Mouse (Mus musculus) lung, postnatal 0 days (tissue): ENCODE measurements at regions not wholly inside any gene's neighbourhood (a gene's known extent, or its start where the extent isn't known, plus 50 kb on each side); places are given as distances from the start of the nearest gene placed in this dataset.

Source experiments
- ATAC-seq: fragments of 200-750 bp; cut with Nextera tagmentation; 2 replicates; pipeline ENCODE4 v1.8.0; 2017; ENCODE audit warnings: moderate library complexity
- DNase-seq: peaks from one replicate; pipeline ENCODE4 v3.0.0-alpha.2; 2016; ENCODE audit warnings: low spot score
- H3K27ac ChIP-seq: fragments of 300-500 bp; sonication (generic); 2 replicates; pipeline ENCODE4 v1.5.1; 2014; ENCODE audit warnings: antibody characterized with exemption, mild to moderate bottlenecking, low read length, mixed read lengths
- H3K27me3 ChIP-seq: fragments of 300-500 bp; sonication (generic); replicated peaks from 2 replicates; pipeline ENCODE4 v1.6.1; 2014; ENCODE audit warnings: low read length, mixed read lengths; ENCODE audit not compliant: insufficient read depth
- H3K36me3 ChIP-seq: fragments of 300-500 bp; sonication (generic); 2 replicates; pipeline ENCODE4 v1.6.1; 2014; ENCODE audit warnings: low read length, mixed read lengths; ENCODE audit not compliant: insufficient read depth
- H3K4me1 ChIP-seq: fragments of 300-500 bp; sonication (generic); 2 replicates; pipeline ENCODE4 v1.6.1; 2014; ENCODE audit warnings: antibody characterized with exemption, low read depth, low read length, mixed read lengths; ENCODE audit not compliant: insufficient read depth
- H3K4me2 ChIP-seq: fragments of 300-500 bp; sonication (generic); replicated peaks from 2 replicates; pipeline ENCODE4 v1.6.1; 2014; ENCODE audit warnings: low read depth, mild to moderate bottlenecking, low read length, moderate library complexity, mixed read lengths
- H3K4me3 ChIP-seq: fragments of 300-500 bp; sonication (generic); 2 replicates; pipeline ENCODE4 v1.5.1; 2014; ENCODE audit warnings: low read depth, low read length
- H3K9ac ChIP-seq: fragments of 300-500 bp; sonication (generic); replicated peaks from 2 replicates; pipeline ENCODE4 v1.6.1; 2014; ENCODE audit warnings: low read depth, mild to moderate bottlenecking
- H3K9me3 ChIP-seq: fragments of 300-500 bp; sonication (generic); 2 replicates; pipeline ENCODE4 v1.6.1; 2016; ENCODE audit warnings: low read length, mixed read lengths
- CTCF ChIP-seq: IDR thresholded peaks from 2 replicates; pipeline ENCODE4 v1.5.1; 2016; ENCODE audit warnings: antibody characterized with exemption, mild to moderate bottlenecking
- EP300 ChIP-seq: IDR thresholded peaks from 2 replicates; pipeline ENCODE4 v1.6.1; 2016; ENCODE audit warnings: antibody characterized with exemption, mild to moderate bottlenecking, control low read depth
- WGBS: fragments of 180-500 bp; shearing (Covaris S2); extraction: QIAGEN DNeasy Blood & Tissue Kit; methylation state at CpG from one replicate; pipeline ENCODE4 v1.1.7; 2014; 5-methylcytosine and 5-hydroxymethylcytosine counted together

- Histone ChIP-seq H3K4me3 (no peak overlapping the region), H3K36me3 (no peaks in the 10 kb centered on the region), H3K4me1 (no peaks in the 10 kb centered on the region), H3K27me3 (no peaks in the 10 kb centered on the region), H3K27ac (no peak overlapping the region), H3K4me2 (no peak overlapping the region), H3K9me3 (no peaks in the 10 kb centered on the region), H3K9ac (no peak overlapping the region)
- WGBS, result 12% methylated on average over 7 of the region's 7 CpGs
- DNase-seq (no peak), ATAC-seq (no peak)
- TF ChIP-seq CTCF, result peak; percentile 26
- TF ChIP-seq EP300, result no peak
These were observed 170.7 kb upstream of the Gas1 start for GRCm38 (mm10) chr13:60347881-60348280.

DNA sequence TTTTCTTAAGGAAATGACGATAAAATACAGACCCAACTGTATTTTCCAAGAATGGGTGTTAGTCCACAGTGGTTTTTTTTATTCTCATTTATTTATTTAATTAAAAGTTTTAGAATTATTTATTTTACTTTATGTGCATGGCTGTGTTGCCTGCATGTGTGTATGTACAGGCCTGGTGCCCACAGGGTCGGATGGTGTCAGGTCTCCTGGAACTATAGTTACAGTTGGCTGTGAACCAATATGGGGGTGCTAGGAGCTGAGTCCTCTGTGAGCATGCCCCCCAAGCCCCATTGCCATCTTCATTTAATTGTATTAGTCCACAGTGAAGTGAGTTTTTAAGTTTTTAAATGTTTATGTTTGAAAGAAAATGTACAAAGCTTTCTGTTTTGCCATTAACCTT lies 171.3 kb upstream of the Gas1 start:
- ATAC-seq, result no peak
- 58% methylated on average over 2 of the region's 2 CpGs for WGBS
- H3K27me3 ChIP-seq, result no peaks in the 10 kb centered on the region
- H3K9me3 ChIP-seq, result no peaks in the 10 kb centered on the region
- H3K9ac ChIP-seq, result no peak overlapping the region
- no peak overlapping the region for H3K4me2 ChIP-seq
- DNase-seq, result no peak
- H3K4me3 ChIP-seq, result no peak overlapping the region
- no peak for TF ChIP-seq EP300
- TF ChIP-seq CTCF, result no peak
- H3K36me3 ChIP-seq, result no peaks in the 10 kb centered on the region
- H3K27ac ChIP-seq, result no peak overlapping the region
- no peaks in the 10 kb centered on the region for H3K4me1 ChIP-seq

- 0 out of 2 replicates have a peak, but pooled peaks have one; percentile 17 for ATAC-seq
- peak; percentile 41 for DNase-seq
These were observed 178.7 kb upstream of the Gas1 start for GRCm38 (mm10) chr13:60355707-60356490.

GRCm38 (mm10) chr13:60358408-60359060 lies 181.4 kb upstream of the Gas1 start:
- Histone ChIP-seq H3K4me1 (no peaks in the 10 kb centered on the region), H3K4me3 (no peak overlapping the region), H3K4me2 (no peak overlapping the region), H3K36me3 (no peaks in the 10 kb centered on the region), H3K27ac (no peak overlapping the region), H3K9me3 (no peaks in the 10 kb centered on the region), H3K27me3 (no peaks in the 10 kb centered on the region), H3K9ac (no peak overlapping the region)
- 53% methylated on average over 7 of the region's 7 CpGs for WGBS
- DNase-seq (peak; percentile 64), ATAC-seq (peak; percentile 78)
- TF ChIP-seq EP300 (no peak), CTCF (no peak)

More at GRCm38 (mm10) chr13:60355707-60356490, 178.7 kb upstream of the Gas1 start:
- TF ChIP-seq EP300 (no peak), CTCF (no peak)
- Histone ChIP-seq H3K27ac (no peak overlapping the region), H3K4me1 (no peaks in the 10 kb centered on the region), H3K4me3 (no peak overlapping the region), H3K9ac (no peak overlapping the region), H3K4me2 (no peak overlapping the region), H3K9me3 (no peaks in the 10 kb centered on the region), H3K27me3 (no peaks in the 10 kb centered on the region), H3K36me3 (no peaks in the 10 kb centered on the region)
- WGBS, result 34% methylated on average over 6 of the region's 6 CpGs

GRCm38 (mm10) chr13:60364778-60365672 lies 187.9 kb upstream of the Gas1 start:
- WGBS, result 41% methylated on average over 13 of the region's 13 CpGs
- no peak for TF ChIP-seq EP300
- no peak for TF ChIP-seq CTCF
- peak; percentile 67 for DNase-seq
- H3K4me3 ChIP-seq, result no peak overlapping the region
- no peaks in the 10 kb centered on the region for H3K4me1 ChIP-seq
- H3K9ac ChIP-seq, result no peak overlapping the region
- H3K9me3 ChIP-seq, result no peaks in the 10 kb centered on the region
- no peak overlapping the region for H3K4me2 ChIP-seq
- no peaks in the 10 kb centered on the region for H3K27me3 ChIP-seq
- ATAC-seq, result peak; percentile 70
- no peaks in the 10 kb centered on the region for H3K36me3 ChIP-seq
- H3K27ac ChIP-seq, result no peak overlapping the region

GRCm38 (mm10) chr13:60369216-60369615 lies 192.1 kb upstream of the Gas1 start:
- Histone ChIP-seq H3K9ac (no peak overlapping the region), H3K4me2 (no peak overlapping the region), H3K4me3 (no peak overlapping the region), H3K36me3 (no peaks in the 10 kb centered on the region), H3K27ac (no peak overlapping the region), H3K9me3 (no peaks in the 10 kb centered on the region), H3K4me1 (no peaks in the 10 kb centered on the region), H3K27me3 (no peaks in the 10 kb centered on the region)
- TF ChIP-seq CTCF (no peak), EP300 (no peak)
- WGBS, result 49% methylated on average over 4 of the region's 4 CpGs
- ATAC-seq, result no peak
- no peak for DNase-seq
